Mouse (Mus musculus): Measurements from ENCODE around the gene Hist1h2bn. TPM values are rescaled to one million over a fixed set of nuclear protein-coding genes. Genes with fewer than 3 reads are reported as not detected.
"Not testable (repeated sequence)": the region's sequence is repeated elsewhere in the genome, so short reads cannot be mapped to it uniquely, and the experiment has no call there.

Hist1h2bn gene
- 1 to 10 TPM; 2.0 to 7.1 (median 4.3) TPM for total RNA-seq (2022)

GRCm38 (mm10) chr13:21753524-21754285, at the start of gene Hist1h2bn, which contains the start of gene Hist1h2ak:
Gene Hist1h2bn (plus strand): TSS chr13:21754123.
Gene Hist1h2ak (minus strand): TSS chr13:21753827.
- peak; percentile 89 for DNase-seq (ENCODE audit: low spot score)

- DNase-seq (ENCODE audit: low spot score): no peak
These were observed 47.3 kb upstream of the Hist1h2bn start for GRCm38 (mm10) chr13:21706669-21707068.

GRCm38 (mm10) chr13:21710031-21710711, 43.8 kb upstream of the Hist1h2bn start:
- peak; percentile 91 for DNase-seq (ENCODE audit: low spot score)

GRCm38 (mm10) chr13:21710821-21711525, 43.0 kb upstream of the Hist1h2bn start:
- DNase-seq (ENCODE audit: low spot score): peak; percentile 86

- DNase-seq (ENCODE audit: low spot score): no peak
These were observed 42.2 kb upstream of the Hist1h2bn start for GRCm38 (mm10) chr13:21711698-21712097.

GRCm38 (mm10) chr13:21714725-21715124, 39.2 kb upstream of the Hist1h2bn start:
- peak; percentile 65 for DNase-seq (ENCODE audit: low spot score)

- no peak for DNase-seq (ENCODE audit: low spot score)
These were observed 38.6 kb upstream of the Hist1h2bn start for GRCm38 (mm10) chr13:21715131-21715863.

GRCm38 (mm10) chr13:21715864-21716539, 37.9 kb upstream of the Hist1h2bn start, which contains the start of the genes Hist1h2bl and Hist1h2ai:
Gene Hist1h2bl (minus strand): TSS chr13:21716143.
Gene Hist1h2ai (plus strand): TSS chr13:21716422.
- peak; percentile 90 for DNase-seq (ENCODE audit: low spot score)

- peak; percentile 15 for DNase-seq (ENCODE audit: low spot score)
These were observed 37.2 kb upstream of the Hist1h2bn start for GRCm38 (mm10) chr13:21716540-21717391.

GRCm38 (mm10) chr13:21717397-21718357, 36.2 kb upstream of the Hist1h2bn start, which contains the start of gene Hist1h3h:
Gene Hist1h3h (plus strand): TSS chr13:21717659.
- DNase-seq (ENCODE audit: low spot score): peak; percentile 85

- DNase-seq (ENCODE audit: low spot score): no peak
These were observed 35.4 kb upstream of the Hist1h2bn start for GRCm38 (mm10) chr13:21718381-21719080.

- not testable (repeated sequence) for DNase-seq (ENCODE audit: low spot score)
These were observed 32.7 kb upstream of the Hist1h2bn start for GRCm38 (mm10) chr13:21721107-21721756.

GRCm38 (mm10) chr13:21721757-21722372, 32.1 kb upstream of the Hist1h2bn start, which contains the start of gene Hist1h2bm:
Gene Hist1h2bm (plus strand): TSS chr13:21722044.
- peak; percentile 91 for DNase-seq (ENCODE audit: low spot score)

- DNase-seq (ENCODE audit: low spot score): no peak
These were observed 31.5 kb upstream of the Hist1h2bn start for GRCm38 (mm10) chr13:21722373-21722925.

- no peak for DNase-seq (ENCODE audit: low spot score)
These were observed 30.7 kb upstream of the Hist1h2bn start for GRCm38 (mm10) chr13:21722993-21723836.

All from heart, adult 8-10 months (tissue).